Mouse (Mus musculus): ENCODE results near the gene Gse1. TPM values are rescaled to one million over a fixed set of nuclear protein-coding genes. Genes with fewer than 3 reads are reported as not detected.
"Not testable (repeated sequence)": the region's sequence is repeated elsewhere in the genome, so short reads cannot be mapped to it uniquely, and the experiment has no call there.

Gene Gse1
- polyA plus RNA-seq, 1 experiment: 52.4 TPM

GRCm38 (mm10) chr8:120325172-120325767 is 97.0 kb downstream of the Gse1 start:
- H3K4me3 ChIP-seq (replicated peaks; ENCODE audit: insufficient read depth, low read depth, low read length): no peak overlapping the region
- WGBS: 67% methylated on average over 5 of the region's 5 CpGs
- no peak for DNase-seq
- H3K4me1 ChIP-seq (ENCODE audit: control insufficient read depth, insufficient read depth, low read length): peaks cover 19% of the 10 kb centered on the region
- TF ChIP-seq CTCF (IDR thresholded peaks at IDR 0.05; ENCODE audit: borderline replicate concordance, insufficient read depth, low read depth, low read length): no peak
- TF ChIP-seq POLR2A (IDR thresholded peaks at IDR 0.05; ENCODE audit: borderline replicate concordance, insufficient read depth, low read length): no peak
- no peak overlapping the region; the same call in 1 of the 2 replicates for H3K27ac ChIP-seq (ENCODE audit: insufficient read depth, low read length)
- H3K27me3 ChIP-seq (ENCODE audit: control insufficient read depth, insufficient read depth, low read length): no peaks in the 10 kb centered on the region

- DNase-seq: peak; percentile 57 to 65
- Histone ChIP-seq H3K27ac (ENCODE audit: insufficient read depth, low read length) (no peak overlapping the region), H3K27me3 (ENCODE audit: control insufficient read depth, insufficient read depth, low read length) (no peaks in the 10 kb centered on the region), H3K4me1 (ENCODE audit: control insufficient read depth, insufficient read depth, low read length) (peaks cover 19% of the 10 kb centered on the region), H3K4me3 (replicated peaks; ENCODE audit: insufficient read depth, low read depth, low read length) (no peak overlapping the region)
- WGBS: 74% methylated on average over 3 of the region's 3 CpGs
- TF ChIP-seq POLR2A (IDR thresholded peaks at IDR 0.05; ENCODE audit: borderline replicate concordance, insufficient read depth, low read length): no peak
- TF ChIP-seq CTCF (IDR thresholded peaks at IDR 0.05; ENCODE audit: borderline replicate concordance, insufficient read depth, low read depth, low read length): peak; percentile 62
Measured at GRCm38 (mm10) chr8:120327131-120327554, 98.9 kb downstream of the Gse1 start.

- no peak for TF ChIP-seq CTCF (IDR thresholded peaks at IDR 0.05; ENCODE audit: borderline replicate concordance, insufficient read depth, low read depth, low read length)
- TF ChIP-seq POLR2A (IDR thresholded peaks at IDR 0.05; ENCODE audit: borderline replicate concordance, insufficient read depth, low read length): no peak
- 96% methylated on average over 13 of the region's 13 CpGs for WGBS
- H3K4me1 ChIP-seq (ENCODE audit: control insufficient read depth, insufficient read depth, low read length): peaks cover 19% of the 10 kb centered on the region
- H3K27me3 ChIP-seq (ENCODE audit: control insufficient read depth, insufficient read depth, low read length): no peaks in the 10 kb centered on the region
- H3K4me3 ChIP-seq (replicated peaks; ENCODE audit: insufficient read depth, low read depth, low read length): no peak overlapping the region
- no peak for DNase-seq
- H3K27ac ChIP-seq (ENCODE audit: insufficient read depth, low read length): no peak overlapping the region
Measured at GRCm38 (mm10) chr8:120328361-120329022, 100.2 kb downstream of the Gse1 start.

- no peak for DNase-seq
- no peaks in the 10 kb centered on the region for H3K27me3 ChIP-seq (ENCODE audit: control insufficient read depth, insufficient read depth, low read length)
- TF ChIP-seq CTCF (IDR thresholded peaks at IDR 0.05; ENCODE audit: borderline replicate concordance, insufficient read depth, low read depth, low read length) (no peak), POLR2A (IDR thresholded peaks at IDR 0.05; ENCODE audit: borderline replicate concordance, insufficient read depth, low read length) (no peak)
- 57% methylated on average over 11 of the region's 11 CpGs for WGBS
- peaks cover 19% of the 10 kb centered on the region for H3K4me1 ChIP-seq (ENCODE audit: control insufficient read depth, insufficient read depth, low read length)
- no peak overlapping the region for H3K27ac ChIP-seq (ENCODE audit: insufficient read depth, low read length)
- no peak overlapping the region for H3K4me3 ChIP-seq (replicated peaks; ENCODE audit: insufficient read depth, low read depth, low read length)
Measured at GRCm38 (mm10) chr8:120329030-120329748, 100.9 kb downstream of the Gse1 start.

GRCm38 (mm10) chr8:120331027-120331426 is 102.8 kb downstream of the Gse1 start:
- peaks cover 29% of the 10 kb centered on the region for H3K4me1 ChIP-seq (ENCODE audit: control insufficient read depth, insufficient read depth, low read length)
- no peaks in the 10 kb centered on the region for H3K27me3 ChIP-seq (ENCODE audit: control insufficient read depth, insufficient read depth, low read length)
- H3K27ac ChIP-seq (ENCODE audit: insufficient read depth, low read length): no peak overlapping the region
- no peak overlapping the region for H3K4me3 ChIP-seq (replicated peaks; ENCODE audit: insufficient read depth, low read depth, low read length)
- no peak for DNase-seq
- WGBS: 96% methylated on average over 7 of the region's 7 CpGs
- no peak for TF ChIP-seq CTCF (IDR thresholded peaks at IDR 0.05; ENCODE audit: borderline replicate concordance, insufficient read depth, low read depth, low read length)

- Histone ChIP-seq H3K27me3 (ENCODE audit: control insufficient read depth, insufficient read depth, low read length) (no peaks in the 10 kb centered on the region), H3K4me1 (ENCODE audit: control insufficient read depth, insufficient read depth, low read length) (peaks cover 27% of the 10 kb centered on the region), H3K27ac (ENCODE audit: insufficient read depth, low read length) (no peak overlapping the region), H3K4me3 (replicated peaks; ENCODE audit: insufficient read depth, low read depth, low read length) (no peak overlapping the region)
- WGBS: 77% methylated on average over 16 of the region's 16 CpGs
- TF ChIP-seq POLR2A (IDR thresholded peaks at IDR 0.05; ENCODE audit: borderline replicate concordance, insufficient read depth, low read length) (no peak), CTCF (IDR thresholded peaks at IDR 0.05; ENCODE audit: borderline replicate concordance, insufficient read depth, low read depth, low read length) (peak; percentile 48; the same call in 1 of the 2 replicates)
- DNase-seq: peak; percentile 47 to 49
Measured at GRCm38 (mm10) chr8:120332379-120333229, 104.3 kb downstream of the Gse1 start.

GRCm38 (mm10) chr8:120333681-120334080 is 105.4 kb downstream of the Gse1 start:
- H3K27me3 ChIP-seq (ENCODE audit: control insufficient read depth, insufficient read depth, low read length): no peaks in the 10 kb centered on the region
- no peak for DNase-seq
- WGBS: 96% methylated on average over 4 of the region's 4 CpGs
- TF ChIP-seq POLR2A (IDR thresholded peaks at IDR 0.05; ENCODE audit: borderline replicate concordance, insufficient read depth, low read length): no peak
- no peak for TF ChIP-seq CTCF (IDR thresholded peaks at IDR 0.05; ENCODE audit: borderline replicate concordance, insufficient read depth, low read depth, low read length)
- peaks cover 24% of the 10 kb centered on the region for H3K4me1 ChIP-seq (ENCODE audit: control insufficient read depth, insufficient read depth, low read length)
- H3K27ac ChIP-seq (ENCODE audit: insufficient read depth, low read length): no peak overlapping the region
- no peak overlapping the region for H3K4me3 ChIP-seq (replicated peaks; ENCODE audit: insufficient read depth, low read depth, low read length)

GRCm38 (mm10) chr8:120334261-120334660 is 106.0 kb downstream of the Gse1 start:
- peaks cover 18% of the 10 kb centered on the region for H3K4me1 ChIP-seq (ENCODE audit: control insufficient read depth, insufficient read depth, low read length)
- DNase-seq; H3K27me3 ChIP-seq (ENCODE audit: control insufficient read depth, insufficient read depth, low read length); H3K27ac ChIP-seq (ENCODE audit: insufficient read depth, low read length); H3K4me3 ChIP-seq (replicated peaks; ENCODE audit: insufficient read depth, low read depth, low read length): not testable (repeated sequence)
- WGBS: 95% methylated on average over 3 of the region's 3 CpGs

All from cerebellum, adult 2 months (tissue).